Mouse (Mus musculus) thymus, postnatal 25 days (tissue): ENCODE data around the gene Slc39a11.

ENCODE experiments used
- DNase-seq: peaks from one replicate; pipeline ENCODE4 v3.0.0; 2022

Gene Slc39a11

GRCm38 (mm10) chr11:113220649-113221048 lies 429.2 kb downstream of the Slc39a11 start:
- no peak for DNase-seq

- DNase-seq: no peak
These were observed 435.1 kb downstream of the Slc39a11 start for GRCm38 (mm10) chr11:113214741-113215140.

- DNase-seq: no peak
These were observed 437.4 kb downstream of the Slc39a11 start for GRCm38 (mm10) chr11:113212390-113213025.

GRCm38 (mm10) chr11:113209220-113209878 lies 440.5 kb downstream of the Slc39a11 start:
- no peak for DNase-seq

- DNase-seq: peak; percentile 18
These were observed 441.3 kb downstream of the Slc39a11 start for GRCm38 (mm10) chr11:113208521-113209072.

- DNase-seq: no peak
These were observed 441.9 kb downstream of the Slc39a11 start for GRCm38 (mm10) chr11:113207966-113208365.

GRCm38 (mm10) chr11:113206099-113206498 lies 443.8 kb downstream of the Slc39a11 start:
- no peak for DNase-seq

- no peak for DNase-seq
These were observed 446.9 kb downstream of the Slc39a11 start for GRCm38 (mm10) chr11:113203008-113203407.

GRCm38 (mm10) chr11:113201470-113201997 lies 448.3 kb downstream of the Slc39a11 start:
- peak; percentile 31 for DNase-seq

GRCm38 (mm10) chr11:113200901-113201300 lies 449.0 kb downstream of the Slc39a11 start:
- DNase-seq: no peak

GRCm38 (mm10) chr11:113198586-113198985 lies 451.3 kb downstream of the Slc39a11 start:
- DNase-seq: no peak

- DNase-seq: no peak
These were observed 452.3 kb downstream of the Slc39a11 start for GRCm38 (mm10) chr11:113197624-113198023.

GRCm38 (mm10) chr11:113196234-113197007 lies 453.5 kb downstream of the Slc39a11 start:
- no peak for DNase-seq
